Mouse (Mus musculus) layer of hippocampus, adult 11-12 months (tissue): ENCODE data around the gene Olfr827.

Experiments
- DNase-seq: peaks from one replicate; pipeline ENCODE4 v3.0.0; 2022; ENCODE audit warnings: low spot score

Olfr827 gene

GRCm38 (mm10) chr10:130214303-130214702 is at the start of gene Olfr827:
Olfr827 (minus strand) TSS chr10:130214403.
- no peak for DNase-seq

DNA sequence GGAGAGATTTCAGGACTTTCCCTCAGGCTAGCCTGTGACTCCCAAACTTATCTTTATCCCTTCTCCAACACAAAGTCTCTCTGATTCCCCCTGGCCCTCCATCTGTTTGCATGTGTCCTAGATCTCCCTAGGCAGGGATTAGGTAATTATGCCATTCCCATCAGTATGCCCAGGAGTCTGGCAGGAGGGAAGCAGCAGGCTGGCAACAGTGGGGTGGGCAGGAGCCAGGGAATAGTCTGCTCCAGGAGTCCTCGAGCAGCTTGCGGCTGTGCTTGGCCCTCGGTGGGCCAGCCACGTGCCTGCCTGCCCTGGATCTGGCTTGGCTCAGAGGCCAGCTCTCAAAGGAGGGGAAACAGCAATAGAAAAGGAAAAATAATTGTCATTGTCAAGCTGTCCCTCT is 49.0 kb upstream of the Olfr827 start:
- DNase-seq: peak; percentile 9

- no peak for DNase-seq
These were observed 45.3 kb upstream of the Olfr827 start for GRCm38 (mm10) chr10:130259483-130259882.

DNA sequence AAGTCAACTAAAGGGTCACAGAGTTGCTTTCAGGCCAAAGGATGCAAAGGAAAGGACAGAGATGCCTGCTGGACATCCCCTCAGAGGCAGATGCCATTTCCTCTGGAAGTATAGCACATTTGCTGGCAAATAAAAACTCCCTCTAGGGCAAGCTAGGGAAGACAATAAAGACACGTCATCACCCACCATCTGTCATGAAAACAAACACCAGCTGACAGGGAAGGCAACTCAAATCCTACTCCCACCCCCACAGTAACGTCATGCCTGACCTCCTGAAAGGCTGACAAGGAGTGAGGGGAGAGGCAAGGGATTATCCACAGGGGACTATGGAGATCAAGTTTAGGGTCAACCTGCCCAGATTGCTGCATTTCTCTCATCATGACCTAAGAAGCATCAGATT is 30.1 kb upstream of the Olfr827 start:
- DNase-seq: peak; percentile 30

DNA sequence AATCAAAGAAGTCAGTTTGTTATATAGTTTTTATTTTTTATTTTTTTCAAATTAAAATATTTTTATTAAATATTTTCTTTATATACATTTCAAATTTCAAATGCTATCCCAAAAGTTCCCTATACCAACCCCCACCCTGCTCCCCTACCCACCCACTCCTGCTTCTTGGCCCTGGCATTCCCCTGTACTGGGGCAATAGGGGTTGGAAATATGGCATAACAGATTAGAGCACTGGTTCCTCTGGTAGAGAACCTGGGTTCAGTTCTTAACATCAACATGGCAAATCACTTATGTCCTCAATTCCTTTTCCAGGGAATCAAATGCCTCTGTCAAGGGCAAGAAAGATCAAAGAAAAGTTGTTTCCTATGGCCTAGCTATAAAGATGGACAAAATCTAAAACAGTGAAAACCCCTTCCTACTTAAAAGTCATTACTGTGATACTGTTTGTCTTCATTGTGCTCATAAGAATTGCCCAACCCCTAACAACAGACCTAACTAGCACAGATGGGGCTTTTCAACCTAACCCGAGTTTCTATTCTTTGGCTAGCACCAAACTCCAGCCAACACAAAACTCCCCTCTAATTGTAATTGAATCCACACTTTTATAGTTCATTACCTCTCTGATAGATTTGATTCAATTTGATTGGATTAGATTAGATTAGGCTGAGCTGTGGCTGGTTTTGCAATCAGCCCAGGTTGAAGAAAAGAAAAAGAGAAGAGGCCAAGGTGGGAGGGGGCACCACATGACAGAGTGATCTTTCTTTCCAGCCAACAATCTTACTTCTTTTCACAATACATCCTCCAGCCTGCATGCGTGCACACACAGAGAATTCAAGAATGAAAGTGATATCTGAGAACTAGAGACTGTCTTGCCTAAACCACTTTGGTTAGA is 24.4 kb upstream of the Olfr827 start:
- DNase-seq: no peak

- DNase-seq: no peak
These were observed 20.4 kb upstream of the Olfr827 start for GRCm38 (mm10) chr10:130234576-130234975.

DNA sequence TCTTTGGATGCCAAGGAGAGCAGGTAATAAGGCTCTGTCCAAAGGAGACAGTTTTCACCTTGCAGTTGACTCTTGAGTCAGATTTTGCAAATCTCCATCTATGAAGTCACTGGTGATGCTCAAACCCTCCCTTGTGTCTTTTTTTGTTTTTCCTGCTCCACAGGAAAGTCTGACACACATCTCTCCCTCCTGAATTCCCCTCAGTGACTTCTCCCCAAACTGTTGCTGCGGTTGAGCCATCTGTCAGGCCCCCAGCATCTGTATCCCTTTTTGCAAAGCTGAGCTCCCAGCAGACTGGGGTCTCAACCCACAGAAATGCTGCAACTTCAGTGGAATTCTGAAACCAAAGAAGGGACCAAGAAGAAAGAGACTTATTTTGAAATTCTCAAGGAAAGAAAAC is 17.9 kb upstream of the Olfr827 start:
- no peak for DNase-seq

GRCm38 (mm10) chr10:130229584-130229983 is 15.4 kb upstream of the Olfr827 start:
- no peak for DNase-seq

DNA sequence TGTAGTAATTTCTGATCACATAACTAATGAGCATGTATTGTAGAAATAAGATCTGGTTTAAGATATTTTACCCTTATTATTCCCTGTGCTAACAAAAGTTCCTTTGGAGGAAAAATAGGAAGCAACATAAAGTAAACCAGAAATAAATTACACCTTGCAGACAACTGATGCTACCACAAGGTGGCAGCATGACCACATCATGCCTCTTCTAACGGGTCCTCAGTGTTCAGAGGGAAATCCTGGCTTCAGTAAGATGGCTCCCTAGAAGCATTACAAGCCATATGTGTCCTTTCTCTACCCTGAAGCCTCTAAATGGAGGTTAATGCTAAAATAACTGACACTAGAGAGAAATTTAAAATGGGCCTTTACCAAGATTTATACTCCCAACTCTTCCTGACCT is 14.0 kb upstream of the Olfr827 start:
- peak; percentile 40 for DNase-seq

- DNase-seq: no peak
These were observed 10.8 kb upstream of the Olfr827 start for GRCm38 (mm10) chr10:130225034-130225433.

DNA sequence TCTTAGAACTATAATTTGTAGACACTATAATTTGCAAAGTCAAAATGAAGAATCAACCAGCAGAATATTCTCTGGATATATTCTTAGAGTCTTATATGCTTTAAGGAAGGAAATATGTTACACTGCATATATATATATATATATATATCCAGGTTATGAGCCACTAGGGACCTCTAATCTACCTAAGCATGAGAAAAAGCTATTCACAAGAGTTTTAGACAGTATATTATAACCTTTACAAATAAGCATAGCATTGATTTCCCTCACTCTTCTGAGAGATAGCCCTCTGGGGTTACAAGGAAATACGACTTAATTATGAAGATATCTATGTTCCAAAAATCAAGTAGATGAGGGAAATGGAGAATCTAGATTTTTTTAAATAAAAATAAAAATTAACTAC is 30.1 kb downstream of the Olfr827 start, which contains the start of gene Olfr826:
Gene Olfr826, minus strand, starts transcription at position 101 of the 400 bp plus-strand sequence.
- DNase-seq: no peak

DNA sequence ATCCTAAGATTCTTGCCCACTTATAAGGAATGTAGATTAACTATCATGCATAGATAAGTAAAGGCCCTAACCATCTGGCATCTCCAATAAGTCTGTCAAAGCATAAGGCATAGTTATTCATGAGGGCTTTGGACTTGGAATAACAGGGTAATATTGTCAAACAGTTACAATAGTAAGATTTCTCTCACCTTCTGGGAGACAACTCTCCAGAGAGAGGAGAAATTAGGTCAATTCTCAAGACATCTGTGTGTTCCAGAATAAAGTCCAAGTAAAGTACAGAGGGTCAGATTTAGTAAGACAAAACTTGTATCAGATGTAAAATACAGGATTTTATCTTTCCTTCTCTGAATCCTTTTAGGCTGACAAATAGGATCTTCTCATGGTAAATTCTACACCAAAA is 47.5 kb downstream of the Olfr827 start, which contains the start of gene Olfr825:
Gene Olfr825, minus strand, starts transcription at position 101 of the 400 bp plus-strand sequence.
- DNase-seq: no peak

DNA sequence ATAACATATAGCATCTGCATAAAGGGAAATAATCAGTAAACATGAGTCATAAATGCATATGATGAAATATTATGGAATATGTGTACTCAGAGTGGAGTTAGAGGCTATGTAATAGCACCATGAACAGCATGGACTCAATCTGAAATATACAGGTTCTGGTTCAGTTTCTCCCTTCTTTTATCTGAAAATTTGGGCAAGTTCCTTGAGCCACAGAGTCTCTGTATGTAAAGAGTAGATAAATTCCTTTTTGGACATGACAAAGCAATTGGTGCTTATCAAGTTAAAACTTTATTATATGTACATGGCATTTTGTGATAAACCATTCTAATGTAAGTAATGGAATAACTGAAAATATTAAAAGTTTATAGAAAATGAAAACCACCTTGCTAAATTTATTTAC is 49.0 kb downstream of the Olfr827 start:
- no peak for DNase-seq
